Mouse (Mus musculus) hindbrain, postnatal 0 days (tissue): Measurements from ENCODE around the gene Taf1b. TPM values are rescaled to one million over a fixed set of nuclear protein-coding genes. Genes with fewer than 3 reads are reported as not detected.
"Not testable (repeated sequence)": the region's sequence is repeated elsewhere in the genome, so short reads cannot be mapped to it uniquely, and the experiment has no call there.

ENCODE experiments used
- ATAC-seq: fragments of 200-750 bp; cut with Nextera tagmentation; 2 replicates; pipeline ENCODE4 v1.8.0; 2017; ENCODE audit warnings: mild to moderate bottlenecking, moderate TSS enrichment, moderate library complexity
- DNase-seq: peaks from one replicate; pipeline ENCODE4 v3.0.0-alpha.2; 2015; ENCODE audit warnings: low spot score
- H3K27ac ChIP-seq: fragments of 300-500 bp; sonication (generic); 2 replicates; pipeline ENCODE4 v1.5.1; 2014; ENCODE audit warnings: mild to moderate bottlenecking
- H3K27me3 ChIP-seq: fragments of 300-500 bp; sonication (generic); 2 replicates; pipeline ENCODE4 v1.6.1; 2014; ENCODE audit warnings: low read length, mixed read lengths; ENCODE audit not compliant: insufficient read depth
- H3K36me3 ChIP-seq: fragments of 300-500 bp; sonication (generic); 2 replicates; pipeline ENCODE4 v1.6.1; 2014; ENCODE audit warnings: low read length, mixed read lengths; ENCODE audit not compliant: insufficient read depth
- H3K4me1 ChIP-seq: fragments of 300-500 bp; sonication (generic); 2 replicates; pipeline ENCODE4 v1.6.1; 2014; ENCODE audit warnings: antibody characterized with exemption, low read length, mixed read lengths; ENCODE audit not compliant: insufficient read depth
- H3K4me2 ChIP-seq: fragments of 300-500 bp; sonication (generic); 2 replicates; pipeline ENCODE4 v1.6.1; 2014; ENCODE audit warnings: low read depth, mild to moderate bottlenecking, low read length, moderate library complexity, mixed read lengths
- H3K4me3 ChIP-seq: fragments of 300-500 bp; sonication (generic); 2 replicates; pipeline ENCODE4 v1.5.1; 2014; ENCODE audit warnings: low read length
- H3K9ac ChIP-seq: fragments of 300-500 bp; sonication (generic); replicated peaks from 2 replicates; pipeline ENCODE4 v1.6.1; 2014; ENCODE audit warnings: mild to moderate bottlenecking, low read length, moderate library complexity, mixed read lengths
- H3K9me3 ChIP-seq: fragments of 300-500 bp; sonication (generic); 2 replicates; pipeline ENCODE4 v1.6.1; 2016; ENCODE audit warnings: low read length, mixed read lengths
- CTCF ChIP-seq: IDR thresholded peaks from 2 replicates; pipeline ENCODE4 v1.5.1; 2016; ENCODE audit warnings: antibody characterized with exemption, control low read depth, low read depth
- WGBS: fragments of 180-500 bp; shearing (Covaris S2); extraction: QIAGEN DNeasy Blood & Tissue Kit; methylation state at CpG from one replicate; pipeline ENCODE4 v1.1.7; 2014; 5-methylcytosine and 5-hydroxymethylcytosine counted together
- polyA plus RNA-seq: library from polyadenylated mRNA; unstranded; fragments of >200 nt; fragmentation: Nextera tagmentation; extraction: Ambion mirVana; gene quantifications from 2 replicates; pipeline ENCODE4 v1.2.1, GENCODE M21; 2015
- total RNA-seq: library from RNA; depleted of rRNA; stranded (reverse); fragments of >200 nt; gene quantifications from 2 replicates; pipeline ENCODE4 v1.2.3, GENCODE M21; 2014

Gene Taf1b
- total and polyA plus RNA-seq, 2 experiments from 2014 or later: 11.7 to 31.8 TPM

DNA sequence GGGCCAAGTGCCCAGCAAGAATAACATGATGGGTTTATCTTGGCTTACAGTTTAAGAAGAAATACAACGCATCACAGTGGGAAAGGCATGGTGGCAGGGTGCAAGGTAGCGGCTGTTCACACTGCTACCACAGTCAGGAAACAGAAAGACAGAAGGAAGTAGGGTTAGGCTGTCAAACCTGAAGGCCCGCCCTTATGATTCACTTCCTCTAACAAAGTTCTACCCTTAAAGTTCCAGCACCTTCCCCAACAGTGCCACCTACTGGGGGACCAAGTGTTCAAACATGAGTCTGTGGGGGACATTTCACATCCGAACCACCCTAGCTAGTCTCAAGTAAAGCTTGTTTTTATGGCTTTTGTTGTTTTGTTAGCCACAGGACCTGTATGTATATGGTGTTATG lies 13.2 kb upstream of the Taf1b start:
- H3K36me3 ChIP-seq: no peaks in the 10 kb centered on the region
- no peak for ATAC-seq
- H3K27ac ChIP-seq: no peak overlapping the region
- 93% methylated on average over 4 of the region's 4 CpGs for WGBS
- H3K9ac ChIP-seq: no peak overlapping the region
- no peaks in the 10 kb centered on the region for H3K9me3 ChIP-seq
- no peaks in the 10 kb centered on the region for H3K4me1 ChIP-seq
- no peak overlapping the region for H3K4me3 ChIP-seq
- H3K27me3 ChIP-seq: no peaks in the 10 kb centered on the region
- no peak overlapping the region for H3K4me2 ChIP-seq
- no peak for TF ChIP-seq CTCF
- DNase-seq: no peak

DNA sequence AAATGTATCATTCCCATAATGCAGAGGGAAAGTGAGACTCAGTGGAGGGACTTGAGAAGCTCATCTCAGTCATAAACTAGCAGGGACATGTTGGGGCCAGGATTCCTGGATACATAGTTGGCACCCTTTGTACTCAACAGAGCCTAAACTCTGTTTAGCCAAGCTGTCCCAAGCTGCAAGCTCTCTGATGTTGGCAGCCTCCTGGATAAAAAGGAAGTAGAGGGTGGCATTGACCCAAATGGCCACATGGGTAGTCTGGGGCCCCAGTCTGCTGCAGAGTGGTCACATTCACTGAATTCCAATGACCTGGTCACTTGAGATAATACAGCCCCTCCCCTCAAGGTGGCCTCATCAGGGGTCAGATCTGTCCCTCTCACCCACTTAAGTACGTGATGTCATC lies 11.3 kb upstream of the Taf1b start:
- H3K36me3 ChIP-seq: no peaks in the 10 kb centered on the region
- 88% methylated on average over 1 of the region's 1 CpGs for WGBS
- no peak for ATAC-seq
- H3K4me1 ChIP-seq: no peaks in the 10 kb centered on the region
- H3K4me3 ChIP-seq: no peak overlapping the region
- no peak overlapping the region for H3K4me2 ChIP-seq
- DNase-seq: no peak
- no peaks in the 10 kb centered on the region for H3K9me3 ChIP-seq
- H3K27ac ChIP-seq: no peak overlapping the region
- TF ChIP-seq CTCF: no peak
- H3K27me3 ChIP-seq: no peaks in the 10 kb centered on the region
- no peak overlapping the region for H3K9ac ChIP-seq

DNA sequence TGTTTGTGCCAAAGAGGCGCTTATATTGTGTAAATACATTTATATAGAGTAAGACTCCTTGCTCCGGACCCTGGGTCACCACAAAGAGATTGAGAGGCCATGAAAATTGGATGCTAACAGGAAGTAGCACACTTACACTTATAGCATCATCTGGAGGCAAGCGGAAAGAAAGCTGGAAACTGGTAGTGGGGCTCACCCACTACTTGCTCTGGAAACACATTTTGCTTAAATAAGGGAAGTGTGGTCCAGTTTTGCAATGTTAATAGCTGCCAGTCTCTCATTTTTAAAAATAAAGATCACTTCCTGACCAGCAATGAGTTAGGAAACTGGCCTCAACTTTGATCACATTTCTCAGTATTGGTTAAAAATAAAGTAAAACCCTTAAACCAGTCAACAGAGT lies 5.7 kb upstream of the Taf1b start:
- not testable (repeated sequence) for H3K4me3 ChIP-seq, H3K4me2 ChIP-seq, H3K4me1 ChIP-seq, H3K9me3 ChIP-seq, H3K9ac ChIP-seq, H3K36me3 ChIP-seq, DNase-seq, ATAC-seq, H3K27ac ChIP-seq, H3K27me3 ChIP-seq
- 90% methylated on average over 3 of the region's 3 CpGs for WGBS

DNA sequence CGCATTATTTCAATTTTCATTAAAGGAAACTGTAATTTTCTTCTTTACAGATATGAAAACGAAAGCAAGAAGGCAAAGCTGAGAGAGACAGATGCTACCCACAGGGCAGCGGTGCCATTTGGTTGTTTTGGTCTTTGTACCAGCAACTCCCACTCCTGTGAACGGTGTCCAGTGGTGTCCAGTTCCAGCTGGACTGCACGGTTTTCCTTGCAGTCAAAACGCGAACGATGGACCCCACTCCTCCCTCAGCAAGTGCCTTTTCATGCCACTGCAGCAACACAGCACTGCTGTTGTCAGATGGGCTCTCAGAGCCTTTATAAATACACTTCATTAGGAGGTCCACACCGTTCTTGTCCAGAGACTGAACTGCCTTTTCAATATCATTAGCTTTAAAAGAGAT lies 5.1 kb upstream of the Taf1b start:
- DNase-seq: no peak
- no peak overlapping the region for H3K4me2 ChIP-seq
- H3K4me3 ChIP-seq: no peak overlapping the region
- H3K9ac ChIP-seq: no peak overlapping the region
- no peaks in the 10 kb centered on the region for H3K36me3 ChIP-seq
- WGBS: 64% methylated on average over 9 of the region's 9 CpGs
- no peaks in the 10 kb centered on the region for H3K9me3 ChIP-seq
- no peak overlapping the region for H3K27ac ChIP-seq
- no peak for ATAC-seq
- no peak for TF ChIP-seq CTCF
- H3K27me3 ChIP-seq: no peaks in the 10 kb centered on the region
- H3K4me1 ChIP-seq: no peaks in the 10 kb centered on the region

DNA sequence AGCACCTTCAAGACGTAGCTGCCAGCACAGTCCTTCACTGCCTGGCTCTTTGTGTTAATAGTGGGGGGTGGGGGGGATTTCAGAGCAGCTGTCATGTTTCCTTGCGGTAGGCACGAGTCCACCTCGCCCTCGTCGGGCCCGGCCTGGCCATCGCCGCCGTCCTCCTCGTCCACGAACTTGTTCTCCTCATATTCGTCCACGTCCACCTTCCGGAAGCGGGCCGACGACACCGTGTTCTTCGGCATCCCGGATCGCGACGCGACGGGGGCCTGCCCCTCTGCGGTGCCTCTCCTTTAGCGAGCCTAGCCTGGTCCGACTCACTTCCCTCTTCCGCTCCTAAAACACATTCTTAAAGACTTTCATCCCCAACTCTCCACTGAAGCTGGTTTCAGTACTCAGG lies 4.7 kb upstream of the Taf1b start:
- no peaks in the 10 kb centered on the region for H3K27me3 ChIP-seq
- H3K4me2 ChIP-seq: no peak overlapping the region
- no peak overlapping the region for H3K4me3 ChIP-seq
- no peak overlapping the region for H3K27ac ChIP-seq
- peak; percentile 15; the same call in 1 of the 2 replicates for ATAC-seq
- no peak for TF ChIP-seq CTCF
- H3K9me3 ChIP-seq: no peaks in the 10 kb centered on the region
- H3K36me3 ChIP-seq: no peaks in the 10 kb centered on the region
- WGBS: 66% methylated on average over 30 of the region's 30 CpGs
- H3K4me1 ChIP-seq: no peaks in the 10 kb centered on the region
- DNase-seq: no peak
- no peak overlapping the region for H3K9ac ChIP-seq

DNA sequence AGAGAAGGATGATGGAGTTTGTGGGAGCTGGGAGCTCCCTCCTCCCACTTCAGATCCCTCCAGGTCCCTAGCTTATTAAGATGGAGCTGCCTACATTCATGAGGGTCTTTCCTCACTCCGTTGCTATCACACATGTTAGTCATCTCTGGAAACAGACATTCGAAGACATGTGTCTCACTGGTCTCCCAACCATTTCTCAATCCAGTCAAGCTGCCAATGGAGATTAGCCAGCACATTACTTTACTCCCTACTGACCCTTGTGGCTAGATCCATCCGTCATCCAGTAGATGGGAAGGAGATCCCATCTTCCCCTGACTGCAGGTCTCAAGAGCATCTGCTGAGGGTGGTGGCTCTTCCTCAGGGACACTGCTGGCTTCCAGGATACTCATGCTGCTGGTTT lies 3.4 kb upstream of the Taf1b start:
- WGBS: 96% methylated on average over 2 of the region's 3 CpGs
- not testable (repeated sequence) for DNase-seq, H3K36me3 ChIP-seq, H3K9ac ChIP-seq, H3K4me1 ChIP-seq, H3K27ac ChIP-seq, H3K4me3 ChIP-seq, H3K27me3 ChIP-seq, H3K4me2 ChIP-seq, ATAC-seq, H3K9me3 ChIP-seq

DNA sequence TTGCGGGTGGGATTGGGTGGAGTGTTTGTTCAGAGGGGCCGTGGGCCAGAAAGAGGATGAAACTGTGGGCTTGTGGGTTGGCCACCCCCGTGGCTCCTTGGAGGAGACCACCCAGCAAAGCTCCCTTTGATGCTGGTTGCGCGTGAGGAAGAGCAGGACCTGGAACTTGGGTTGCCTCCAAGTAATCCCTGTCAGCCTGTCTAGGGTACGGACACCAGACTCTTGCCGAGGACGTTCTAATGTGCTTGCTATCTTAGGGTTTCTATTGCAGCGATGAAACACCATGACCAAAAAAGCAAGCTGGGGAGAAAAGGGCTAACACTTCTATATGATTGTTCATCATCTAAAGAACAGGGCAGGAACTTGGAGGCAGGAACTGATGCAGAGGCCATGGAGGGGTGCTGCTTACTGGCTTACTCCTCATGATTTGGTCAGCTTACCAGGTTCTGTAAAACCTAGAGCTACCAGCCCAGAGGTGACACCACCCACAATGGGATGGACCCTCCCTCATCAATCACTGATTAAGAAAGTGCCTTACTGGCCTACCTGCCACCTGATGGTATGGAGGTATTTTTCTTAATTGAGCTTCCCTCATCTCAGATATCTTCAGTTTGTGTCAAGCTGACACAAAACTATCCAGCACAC lies 804 bp downstream of the Taf1b start:
- H3K36me3 ChIP-seq, H3K27me3 ChIP-seq, DNase-seq, H3K9me3 ChIP-seq, H3K4me1 ChIP-seq: not testable (repeated sequence)
- Histone ChIP-seq H3K4me3 (peak overlapping the region; percentile 77), H3K4me2 (peak overlapping the region; percentile 55), H3K27ac (peak overlapping the region; percentile 81), H3K9ac (peak overlapping the region; percentile 79)
- 0 out of 2 replicates have a peak, but pooled peaks have one; percentile 8 for ATAC-seq
- WGBS: 3% methylated on average over 9 of the region's 9 CpGs
